8 mouse cellular contexts compared by ENCODE assay signal in genomic region chr3:88296561-88297318, GRCm38 (mm10). TPM values are rescaled to one million over a fixed set of nuclear protein-coding genes. Genes with fewer than 3 reads are reported as not detected.
DNase-seq lines count a peak whose midpoint lies in the region; ATAC-seq and TF ChIP-seq lines count a peak whose summit lies in the region.

TSS of gene Tsacc (minus strand) at chr3:88296999.
TSS of gene Cct3 (plus strand) at chr3:88297116.

- H3K27ac ChIP-seq in ES-Bruce4 (ENCODE audit: insufficient read depth, low read length) = peak within 1 kb of the TSS; percentile 70
- H3K27ac ChIP-seq in forebrain, embryonic 13.5 days = peak within 1 kb of the TSS; percentile 91
- H3K27ac ChIP-seq in liver, postnatal 0 days (ENCODE audit: low read depth) = peak within 1 kb of the TSS; percentile 95
- H3K27ac ChIP-seq in neural tube, embryonic 14.5 days (ENCODE audit: low read depth, low read length) = peak within 1 kb of the TSS; percentile 89

- no peaks in the 10 kb centered on the region for H3K27me3 ChIP-seq in ES-Bruce4 (ENCODE audit: control insufficient read depth, insufficient read depth, low read length, poor library complexity, severe bottlenecking)
- no peaks in the 10 kb centered on the region for H3K27me3 ChIP-seq in forebrain, embryonic 13.5 days
- H3K27me3 ChIP-seq in liver, postnatal 0 days (ENCODE audit: insufficient read depth, low read length) = no peaks in the 10 kb centered on the region
- H3K27me3 ChIP-seq in neural tube, embryonic 14.5 days (ENCODE audit: control insufficient read depth, insufficient read depth, low read length) = no peaks in the 10 kb centered on the region

- H3K9me3 ChIP-seq in ES-Bruce4 (replicated peaks; ENCODE audit: control insufficient read depth, insufficient read depth, low read length, poor library complexity, severe bottlenecking) = no peaks in the 10 kb centered on the region
- no peaks in the 10 kb centered on the region for H3K9me3 ChIP-seq in forebrain, embryonic 13.5 days (replicated peaks)
- H3K9me3 ChIP-seq in liver, postnatal 0 days (ENCODE audit: low read length) = no peaks in the 10 kb centered on the region
- H3K9me3 ChIP-seq in neural tube, embryonic 14.5 days (ENCODE audit: control insufficient read depth, low read length) = no peaks in the 10 kb centered on the region

- peak; percentile 71 for TF ChIP-seq POLR2A in ES-Bruce4 (IDR thresholded peaks at IDR 0.05; ENCODE audit: insufficient read depth, low read length)

- peaks cover 35% of the 10 kb centered on the region for H3K36me3 ChIP-seq in ES-Bruce4 (ENCODE audit: control insufficient read depth, insufficient read depth, low read length, poor library complexity, severe bottlenecking)
- peaks cover 29% of the 10 kb centered on the region for H3K36me3 ChIP-seq in forebrain, embryonic 13.5 days (ENCODE audit: poor library complexity, severe bottlenecking)
- peaks cover 20% of the 10 kb centered on the region for H3K36me3 ChIP-seq in liver, postnatal 0 days (replicated peaks; ENCODE audit: insufficient read depth, low read length)
- H3K36me3 ChIP-seq in neural tube, embryonic 14.5 days (ENCODE audit: control insufficient read depth, insufficient read depth, low read length) = peaks cover 24% of the 10 kb centered on the region

- peak within 1 kb of the TSS; percentile 94 for H3K4me3 ChIP-seq in ES-Bruce4 (ENCODE audit: low read depth, low read length)
- H3K4me3 ChIP-seq in forebrain, embryonic 13.5 days = peak within 1 kb of the TSS; percentile 76
- peak within 1 kb of the TSS; percentile 76 for H3K4me3 ChIP-seq in liver, postnatal 0 days (ENCODE audit: low read depth, low read length)
- peak within 1 kb of the TSS; percentile 72 for H3K4me3 ChIP-seq in neural tube, embryonic 14.5 days (ENCODE audit: low read depth, low read length)

- DNase-seq in heart, postnatal 10 days = peak; percentile 98 to 99
- peak; percentile 99 for DNase-seq in large intestine, adult 2 months (ENCODE audit: low read depth, low spot score)
- DNase-seq in liver, postnatal 0 days = peak; percentile 94
- DNase-seq in testis, postnatal 10 days (ENCODE audit: low spot score) = peak; percentile 94

- ATAC-seq in cerebellum, adult (ENCODE audit: insufficient number of reproducible peaks, low FRiP score, low TSS enrichment) = peak; percentile 99
- ATAC-seq in forebrain, embryonic 13.5 days = peak; percentile 99
- peak; percentile 97 for ATAC-seq in liver, postnatal 0 days
- peak; percentile 99 for ATAC-seq in neural tube, embryonic 14.5 days (ENCODE audit: low read depth)

- peak within 1 kb of the TSS; percentile 89 for H3K4me2 ChIP-seq in forebrain, embryonic 13.5 days
- H3K4me2 ChIP-seq in liver, postnatal 0 days (ENCODE audit: low read depth, low read length) = peak within 1 kb of the TSS; percentile 93
- H3K4me2 ChIP-seq in neural tube, embryonic 14.5 days (ENCODE audit: low read depth, low read length) = peak within 1 kb of the TSS; percentile 60

- under 1% methylated on average over 43 of the region's 44 CpGs for WGBS in forebrain, embryonic 13.5 days
- WGBS in large intestine, adult 2 months = under 1% methylated on average over 44 of the region's 44 CpGs
- WGBS in liver, postnatal 0 days (ENCODE audit: insufficient replicate concordance) = under 1% methylated on average over 44 of the region's 44 CpGs
- WGBS in neural tube, embryonic 14.5 days = under 1% methylated on average over 44 of the region's 44 CpGs

- H3K9ac ChIP-seq in ES-Bruce4 (ENCODE audit: low read depth, poor library complexity, severe bottlenecking) = peak within 1 kb of the TSS; percentile 84
- H3K9ac ChIP-seq in forebrain, embryonic 13.5 days = peak within 1 kb of the TSS; percentile 83
- H3K9ac ChIP-seq in liver, postnatal 0 days (replicated peaks) = peak within 1 kb of the TSS; percentile 78
- peak within 1 kb of the TSS; percentile 82 for H3K9ac ChIP-seq in neural tube, embryonic 14.5 days (replicated peaks; ENCODE audit: low read depth, low read length)

- TF ChIP-seq CTCF in ES-Bruce4 (IDR thresholded peaks at IDR 0.05; ENCODE audit: low read depth, low read length) = no peak
- peak; percentile 25; the same call in 1 of the 2 replicates for TF ChIP-seq CTCF in liver, postnatal 0 days (IDR thresholded peaks at IDR 0.05; ENCODE audit: low read depth)

- 0 out of 2 replicates have a peak, but pooled peaks have one; percentile 29 for TF ChIP-seq EP300 in ES-Bruce4 (IDR thresholded peaks at IDR 0.05; ENCODE audit: insufficient read depth, low read depth, low read length)
- TF ChIP-seq EP300 in liver, postnatal 0 days (IDR thresholded peaks at IDR 0.05; ENCODE audit: low read depth) = peak; percentile 28; the same call in 1 of the 2 replicates

- intact Hi-C loops in heart, postnatal 10 days (cut with DNase I) = no loop called here

- H3K4me1 ChIP-seq in ES-Bruce4 (ENCODE audit: control insufficient read depth, insufficient read depth, low read length) = no peaks in the 10 kb centered on the region
- H3K4me1 ChIP-seq in forebrain, embryonic 13.5 days = peaks cover 26% of the 10 kb centered on the region
- peaks cover 20% of the 10 kb centered on the region for H3K4me1 ChIP-seq in liver, postnatal 0 days (ENCODE audit: insufficient read depth)
- peaks cover 15% of the 10 kb centered on the region for H3K4me1 ChIP-seq in neural tube, embryonic 14.5 days (ENCODE audit: control insufficient read depth, insufficient read depth, low read length)

RNA-seq across cellular contexts. Expression of gene Tsacc, which starts in this region (rescaled TPM):
- 15.5 and 19.8 TPM in 2 replicates for polyA plus RNA-seq in ES-Bruce4 (2011; ENCODE audit: insufficient read depth, insufficient read length, low read depth, missing spikeins)
- polyA plus RNA-seq in forebrain, embryonic 13.5 days (2015; fragmentation: Nextera tagmentation; extraction: Ambion mirVana) = 11.9 and 12.3 TPM in 2 replicates
- 1 to 10 TPM; 4.6 to 5.6 TPM for total RNA-seq in heart, postnatal 10 days (2021)
- 2.4 and 3.1 TPM in 2 replicates for polyA plus RNA-seq in large intestine, adult 2 months (2012; rRNA removed)
- 6.2 and 7.0 TPM in 2 replicates for polyA plus RNA-seq in liver, postnatal 0 days (2015; fragmentation: Nextera tagmentation; extraction: Ambion mirVana)
- polyA plus RNA-seq in neural tube, embryonic 14.5 days (2014; fragmentation: Nextera tagmentation; extraction: Ambion mirVana) = 8.1 and 9.0 TPM in 2 replicates

RNA-seq across cellular contexts. Expression of gene Cct3, which starts in this region (rescaled TPM):
- 584 and 609 TPM in 2 replicates for polyA plus RNA-seq in ES-Bruce4 (2011; ENCODE audit: insufficient read depth, insufficient read length, low read depth, missing spikeins)
- 612 and 636 TPM in 2 replicates for polyA plus RNA-seq in forebrain, embryonic 13.5 days (2015; fragmentation: Nextera tagmentation; extraction: Ambion mirVana)
- total RNA-seq in heart, postnatal 10 days (2021) = 100 to 1,000 TPM; 194 to 221 TPM
- 159 and 172 TPM in 2 replicates for polyA plus RNA-seq in large intestine, adult 2 months (2012; rRNA removed)
- 138 and 151 TPM in 2 replicates for polyA plus RNA-seq in liver, postnatal 0 days (2015; fragmentation: Nextera tagmentation; extraction: Ambion mirVana)
- polyA plus RNA-seq in neural tube, embryonic 14.5 days (2014; fragmentation: Nextera tagmentation; extraction: Ambion mirVana) = 427 and 462 TPM in 2 replicates

Comparison
In these comparisons a context has a peak if more than half of its experiments do, and no peak if none do; other contexts are left out.
1. Peak in every context shown above with its lines: DNase-seq, ATAC-seq, H3K4me3 ChIP-seq and H3K27ac ChIP-seq.